In genomic region chr5:114371731-114372473, GRCm38 (mm10) we compare ENCODE assay signal across 8 mouse cellular contexts. TPM values are rescaled to one million over a fixed set of nuclear protein-coding genes. Genes with fewer than 3 reads are reported as not detected.
DNase-seq lines count a peak whose midpoint lies in the region; ATAC-seq and TF ChIP-seq lines count a peak whose summit lies in the region.

No protein-coding gene starts in this region.

- ATAC-seq in limb, embryonic 12.5 days (ENCODE audit: insufficient number of reproducible peaks, insufficient read depth, low FRiP score, low TSS enrichment, low read depth), result no peak

- H3K79me2 ChIP-seq in myocyte (ENCODE audit: control insufficient read depth, insufficient read depth), result peaks cover 67% of the 10 kb centered on the region

- H3K27me3 ChIP-seq in limb, embryonic 12.5 days, result no peaks in the 10 kb centered on the region
- no peaks in the 10 kb centered on the region for H3K27me3 ChIP-seq in myocyte (ENCODE audit: control insufficient read depth, insufficient read depth, insufficient read length)

- WGBS in limb, embryonic 12.5 days, result 53% methylated on average over 25 of the region's 25 CpGs

- no peak for DNase-seq in left cerebral cortex, adult 2 months (ENCODE audit: extremely low spot score in 1 of 2, low spot score in 2 of 2)
- no peak for DNase-seq in left cerebral cortex, postnatal 10 days (ENCODE audit: extremely low spot score in 1 of 2, low spot score in 2 of 2)
- no peak for DNase-seq in layer of hippocampus, adult 9-11 months
- no peak for DNase-seq in adrenal gland, adult 2 months
- DNase-seq in Muller cell, postnatal 12 days (ENCODE audit: inconsistent ontology term), result no peak

- 0 out of 2 replicates have a peak, but pooled peaks have one; percentile 7 for TF ChIP-seq POLR2A in embryonic fibroblast, embryonic 13.5 days (IDR thresholded peaks at IDR 0.05; ENCODE audit: low read depth, low read length)
- no peak for TF ChIP-seq POLR2A in myocyte (IDR thresholded peaks at IDR 0.05; ENCODE audit: insufficient read length, low read depth)

- H3K27ac ChIP-seq in left cerebral cortex, adult 2 months, result peak overlapping the region; percentile 41; the same call in 1 of the 2 replicates
- H3K27ac ChIP-seq in embryonic fibroblast, embryonic 13.5 days (ENCODE audit: insufficient read depth, low read length), result peak overlapping the region; percentile 99
- H3K27ac ChIP-seq in limb, embryonic 12.5 days, result peak overlapping the region; percentile 79

- TF ChIP-seq CTCF in left cerebral cortex, adult 2 months (IDR thresholded peaks at IDR 0.05), result no peak
- TF ChIP-seq CTCF in embryonic fibroblast, embryonic 13.5 days (IDR thresholded peaks at IDR 0.05; ENCODE audit: borderline replicate concordance, insufficient read depth, low read length), result no peak

- no peak overlapping the region for H3K4me3 ChIP-seq in left cerebral cortex, adult 2 months
- 0 out of 2 replicates have a peak overlapping the region, but pooled peaks have one; percentile 1 for H3K4me3 ChIP-seq in embryonic fibroblast, embryonic 13.5 days (ENCODE audit: insufficient read depth, low read length)
- no peak overlapping the region for H3K4me3 ChIP-seq in limb, embryonic 12.5 days (replicated peaks)
- H3K4me3 ChIP-seq in myocyte, result peak overlapping the region; percentile 2

- no peaks in the 10 kb centered on the region for H3K9me3 ChIP-seq in limb, embryonic 12.5 days

- peak overlapping the region; percentile 17; the same call in 1 of the 2 replicates for H3K4me2 ChIP-seq in limb, embryonic 12.5 days
- H3K4me2 ChIP-seq in myocyte (ENCODE audit: low read depth), result peak overlapping the region; percentile 82

- H3ac ChIP-seq in myocyte (ENCODE audit: control insufficient read depth, insufficient read length), result no peak overlapping the region

- peaks cover 88% of the 10 kb centered on the region for H3K36me3 ChIP-seq in limb, embryonic 12.5 days
- peaks cover 11% of the 10 kb centered on the region for H3K36me3 ChIP-seq in myocyte (ENCODE audit: control insufficient read depth, insufficient read depth)

- intact Hi-C loops in left cerebral cortex, adult 2 months (cut with DNase I), result no loop called here
- intact Hi-C loops in left cerebral cortex, postnatal 10 days (cut with DNase I), result no loop called here

- peaks cover 55% of the 10 kb centered on the region for H3K4me1 ChIP-seq in embryonic fibroblast, embryonic 13.5 days (ENCODE audit: control insufficient read depth, insufficient read depth, low read length)
- peaks cover 56% of the 10 kb centered on the region for H3K4me1 ChIP-seq in limb, embryonic 12.5 days (replicated peaks)

- H3K9ac ChIP-seq in limb, embryonic 12.5 days (replicated peaks), result 0 out of 2 replicates have a peak overlapping the region, but pooled peaks have one; percentile 44

TF ChIP-seq in myocyte, 11 proteins besides CTCF, POLR2A, EP300 and RAD21:
- TF ChIP-seq TCF12 (IDR thresholded peaks at IDR 0.05; ENCODE audit: insufficient read depth, poor library complexity, severe bottlenecking) (no peak), CEBPB (IDR thresholded peaks at IDR 0.05; ENCODE audit: insufficient read depth, poor library complexity, severe bottlenecking) (peak; percentile 76; the same call in 1 of the 2 replicates)
TF ChIP-seq in myocyte: peak in this region for 1.

RNA-seq across cellular contexts. Expression of gene Kctd10, which starts 8.4 kb away (rescaled TPM):
- total RNA-seq in left cerebral cortex, adult 2 months (2021), result 10 to 100 TPM; 56.8 to 58.8 TPM
- 10 to 100 TPM; 41.9 to 43.0 TPM for total RNA-seq in left cerebral cortex, postnatal 10 days (2021)
- 165 and 206 TPM in 2 replicates for polyA plus RNA-seq in embryonic fibroblast, embryonic 13.5 days (2011; ENCODE audit: insufficient read length, low read depth, missing spikeins)
- 84.0 and 86.7 TPM in 2 replicates for polyA plus RNA-seq in limb, embryonic 12.5 days (2016; fragmentation: Nextera tagmentation; extraction: Ambion mirVana)
- 84.1 TPM for polyA plus RNA-seq in myocyte (2012; fragmentation: generic; extraction: Trizol)
- 10 to 100 TPM; 67.0 to 76.7 TPM for total RNA-seq in adrenal gland, adult 2 months (2021)
- 68.9 and 71.4 TPM in 2 replicates for polyA plus RNA-seq in adrenal gland, adult 2 months (2012; rRNA removed)

RNA-seq across cellular contexts. Expression of gene Ube3b, which starts 8.5 kb away (rescaled TPM):
- 10 to 100 TPM; 79.6 to 83.8 TPM for total RNA-seq in left cerebral cortex, adult 2 months (2021)
- total RNA-seq in left cerebral cortex, postnatal 10 days (2021), result 10 to 100 TPM; 71.8 to 79.6 TPM
- polyA plus RNA-seq in embryonic fibroblast, embryonic 13.5 days (2011; ENCODE audit: insufficient read length, low read depth, missing spikeins), result 45.5 and 45.7 TPM in 2 replicates
- 49.2 and 55.0 TPM in 2 replicates for polyA plus RNA-seq in limb, embryonic 12.5 days (2016; fragmentation: Nextera tagmentation; extraction: Ambion mirVana)
- 56.0 TPM for polyA plus RNA-seq in myocyte (2012; fragmentation: generic; extraction: Trizol)
- 10 to 100 TPM; 74.6 to 75.4 TPM for total RNA-seq in adrenal gland, adult 2 months (2021)
- 122 and 137 TPM in 2 replicates for polyA plus RNA-seq in adrenal gland, adult 2 months (2012; rRNA removed)

Comparison
In these comparisons a context has a peak if more than half of its experiments do, and no peak if none do; other contexts are left out.
1. H3K27ac ChIP-seq: peak in every context shown above with its lines; median percentile 99 in embryonic fibroblast, embryonic 13.5 days; 79 in limb, embryonic 12.5 days; 41 in left cerebral cortex, adult 2 months.
2. H3K4me3 ChIP-seq: peak in embryonic fibroblast, embryonic 13.5 days (single experiment) and myocyte (single experiment); none in left cerebral cortex, adult 2 months (single experiment) and limb, embryonic 12.5 days (single experiment).